Mouse (Mus musculus) bone marrow macrophage, adult 2 months (primary cell): Measurements from ENCODE around the gene Dhrs2.

Source experiments
- CTCF ChIP-seq: IDR thresholded peaks from 2 replicates; pipeline ENCODE4 v1.5.1; 2012; ENCODE audit warnings: low read depth, mild to moderate bottlenecking, low read length, moderate library complexity
- POLR2A ChIP-seq: IDR thresholded peaks from 2 replicates; pipeline ENCODE4 v1.6.1; 2012; ENCODE audit warnings: mild to moderate bottlenecking, low read depth, low read length, borderline replicate concordance

- TF ChIP-seq POLR2A (no peak), CTCF (no peak)
Measured at GRCm38 (mm10) chr14:55184640-55185145, 37.1 kb upstream of the Dhrs2 start.
